Mouse (Mus musculus): ENCODE measurements around the gene Tc2n. TPM values are rescaled to one million over a fixed set of nuclear protein-coding genes. Genes with fewer than 3 reads are reported as not detected.

The Tc2n gene
- polyA plus RNA-seq (2014; fragmentation: Illumina TruSeq; extraction: RNeasy Lipid Tissue Mini Kit (QIAGEN cat#74804); ENCODE audit: insufficient read depth, low read depth, low replicate concordance), result 4.6 TPM

GRCm38 (mm10) chr12:101718054-101718754 is at the start of gene Tc2n:
Gene Tc2n (minus strand): TSS chr12:101718523.

Other genes starting within 250 kb of the Tc2n start
- gene Fbln5, start 100.5 kb upstream of the Tc2n start, polyA plus RNA-seq (2014; fragmentation: Illumina TruSeq; extraction: RNeasy Lipid Tissue Mini Kit (QIAGEN cat#74804); ENCODE audit: insufficient read depth, low read depth, low replicate concordance), result 62.3 TPM
- gene Trip11, start 194.7 kb upstream of the Tc2n start, polyA plus RNA-seq (2014; fragmentation: Illumina TruSeq; extraction: RNeasy Lipid Tissue Mini Kit (QIAGEN cat#74804); ENCODE audit: insufficient read depth, low read depth, low replicate concordance), result 4.8 TPM
- gene Atxn3, start 239.7 kb upstream of the Tc2n start, polyA plus RNA-seq (2014; fragmentation: Illumina TruSeq; extraction: RNeasy Lipid Tissue Mini Kit (QIAGEN cat#74804); ENCODE audit: insufficient read depth, low read depth, low replicate concordance), result 8.9 TPM

Measured in lung, adult 10 weeks (tissue).